Mouse (Mus musculus) duodenum, adult 2 months (tissue): ENCODE results near the gene Eci2. TPM values are rescaled to one million over a fixed set of nuclear protein-coding genes. Genes with fewer than 3 reads are reported as not detected.

Source experiments
- polyA plus RNA-seq: library from polyadenylated mRNA; depleted of rRNA; stranded (reverse); fragments of >200 nt; gene quantifications from 2 replicates; pipeline ENCODE4 v1.2.3, GENCODE M21; 2012; ENCODE audit warnings: low replicate concordance; rRNA removed

Gene Eci2
- polyA plus RNA-seq: 14.9 and 21.7 TPM in 2 replicates

GRCm38 (mm10) chr13:35026879-35027278, at the start of gene Eci2:
Gene Eci2 (minus strand): TSS chr13:35027096.

GRCm38 (mm10) chr13:34963511-34964397, 63.1 kb downstream of the Eci2 start, which contains the start of gene Eci3:
Gene Eci3 (minus strand): TSS chr13:34963810.

Other genes starting within 250 kb of the Eci2 start
- 1.2 and 1.8 TPM in 2 replicates for gene Prpf4b, start 151.8 kb downstream of the Eci2 start, polyA plus RNA-seq
- gene Fam217a, start 102.8 kb downstream of the Eci2 start, polyA plus RNA-seq: not detected in 2 replicates
- gene 4933417A18Rik, start 102.7 kb downstream of the Eci2 start, polyA plus RNA-seq: not detected in 2 replicates
- gene Eci3, start 63.3 kb downstream of the Eci2 start, polyA plus RNA-seq: 2.4 and 5.0 TPM in 2 replicates